Mouse (Mus musculus): ENCODE results near the gene Acsf3. TPM values are rescaled to one million over a fixed set of nuclear protein-coding genes. Genes with fewer than 3 reads are reported as not detected.

Acsf3 gene
- polyA plus RNA-seq, 1 experiment from 2014 or later = 15.4 TPM

GRCm38 (mm10) chr8:122789796-122790195 is 14.5 kb downstream of the Acsf3 start:
- Histone ChIP-seq H3K9me3 (ENCODE audit: control insufficient read depth, low read length) (no peaks in the 10 kb centered on the region), H3K9ac (ENCODE audit: low read length) (no peak overlapping the region), H3K36me3 (ENCODE audit: control insufficient read depth, insufficient read depth, low read length) (no peaks in the 10 kb centered on the region; the same call in 1 of the 2 replicates), H3K4me1 (ENCODE audit: control insufficient read depth, insufficient read depth, low read length) (no peaks in the 10 kb centered on the region), H3K27me3 (ENCODE audit: control insufficient read depth, insufficient read depth, low read length) (no peaks in the 10 kb centered on the region), H3K4me2 (ENCODE audit: low read depth) (no peak overlapping the region), H3K4me3 (ENCODE audit: low read depth, low read length) (no peak overlapping the region), H3K27ac (ENCODE audit: low read depth, low read length) (no peak overlapping the region)
- ATAC-seq (ENCODE audit: insufficient read depth, low FRiP score, low TSS enrichment) = no peak
- WGBS = 89% methylated on average over 5 of the region's 5 CpGs
- DNase-seq (ENCODE audit: low spot score) = no peak

GRCm38 (mm10) chr8:122793375-122794174 is 18.3 kb downstream of the Acsf3 start:
- Histone ChIP-seq H3K27ac (ENCODE audit: low read depth, low read length) (0 out of 2 replicates have a peak overlapping the region, but pooled peaks have one; percentile 15), H3K4me2 (ENCODE audit: low read depth) (no peak overlapping the region), H3K36me3 (ENCODE audit: control insufficient read depth, insufficient read depth, low read length) (no peaks in the 10 kb centered on the region), H3K4me1 (ENCODE audit: control insufficient read depth, insufficient read depth, low read length) (no peaks in the 10 kb centered on the region), H3K9me3 (ENCODE audit: control insufficient read depth, low read length) (no peaks in the 10 kb centered on the region), H3K4me3 (ENCODE audit: low read depth, low read length) (no peak overlapping the region), H3K9ac (ENCODE audit: low read length) (no peak overlapping the region), H3K27me3 (ENCODE audit: control insufficient read depth, insufficient read depth, low read length) (no peaks in the 10 kb centered on the region)
- 84% methylated on average over 18 of the region's 18 CpGs for WGBS
- ATAC-seq (ENCODE audit: insufficient read depth, low FRiP score, low TSS enrichment) (no peak), DNase-seq (ENCODE audit: low spot score) (no peak)

GRCm38 (mm10) chr8:122794175-122794454 is 18.8 kb downstream of the Acsf3 start:
- Histone ChIP-seq H3K27me3 (ENCODE audit: control insufficient read depth, insufficient read depth, low read length) (no peaks in the 10 kb centered on the region), H3K9ac (ENCODE audit: low read length) (no peak overlapping the region), H3K4me2 (ENCODE audit: low read depth) (no peak overlapping the region), H3K9me3 (ENCODE audit: control insufficient read depth, low read length) (no peaks in the 10 kb centered on the region), H3K27ac (ENCODE audit: low read depth, low read length) (no peak overlapping the region), H3K4me1 (ENCODE audit: control insufficient read depth, insufficient read depth, low read length) (no peaks in the 10 kb centered on the region), H3K4me3 (ENCODE audit: low read depth, low read length) (no peak overlapping the region), H3K36me3 (ENCODE audit: control insufficient read depth, insufficient read depth, low read length) (no peaks in the 10 kb centered on the region)
- 89% methylated on average over 5 of the region's 5 CpGs for WGBS
- no peak for ATAC-seq (ENCODE audit: insufficient read depth, low FRiP score, low TSS enrichment)
- no peak for DNase-seq (ENCODE audit: low spot score)

GRCm38 (mm10) chr8:122803906-122804761 is 28.8 kb downstream of the Acsf3 start:
- Histone ChIP-seq H3K4me3 (ENCODE audit: low read depth, low read length) (no peak overlapping the region), H3K27ac (ENCODE audit: low read depth, low read length) (peak overlapping the region; percentile 49; the same call in 1 of the 2 replicates), H3K9ac (ENCODE audit: low read length) (peak overlapping the region; percentile 40), H3K27me3 (ENCODE audit: control insufficient read depth, insufficient read depth, low read length) (no peaks in the 10 kb centered on the region), H3K4me2 (ENCODE audit: low read depth) (no peak overlapping the region), H3K9me3 (ENCODE audit: control insufficient read depth, low read length) (no peaks in the 10 kb centered on the region), H3K36me3 (ENCODE audit: control insufficient read depth, insufficient read depth, low read length) (no peaks in the 10 kb centered on the region), H3K4me1 (ENCODE audit: control insufficient read depth, insufficient read depth, low read length) (peaks cover 23% of the 10 kb centered on the region)
- peak; percentile 58 for DNase-seq (ENCODE audit: low spot score)
- peak; percentile 81 for ATAC-seq (ENCODE audit: insufficient read depth, low FRiP score, low TSS enrichment)
- WGBS = 24% methylated on average over 15 of the region's 15 CpGs

GRCm38 (mm10) chr8:122805349-122805748 is 30.1 kb downstream of the Acsf3 start:
- Histone ChIP-seq H3K9ac (ENCODE audit: low read length) (no peak overlapping the region), H3K9me3 (ENCODE audit: control insufficient read depth, low read length) (no peaks in the 10 kb centered on the region), H3K36me3 (ENCODE audit: control insufficient read depth, insufficient read depth, low read length) (no peaks in the 10 kb centered on the region), H3K27me3 (ENCODE audit: control insufficient read depth, insufficient read depth, low read length) (no peaks in the 10 kb centered on the region), H3K4me2 (ENCODE audit: low read depth) (no peak overlapping the region), H3K27ac (ENCODE audit: low read depth, low read length) (no peak overlapping the region), H3K4me3 (ENCODE audit: low read depth, low read length) (no peak overlapping the region), H3K4me1 (ENCODE audit: control insufficient read depth, insufficient read depth, low read length) (peaks cover 23% of the 10 kb centered on the region)
- WGBS = 42% methylated on average over 3 of the region's 3 CpGs
- no peak for DNase-seq (ENCODE audit: low spot score)
- ATAC-seq (ENCODE audit: insufficient read depth, low FRiP score, low TSS enrichment) = no peak

- peak overlapping the region; percentile 29 for H3K9ac ChIP-seq (ENCODE audit: low read length)
- no peaks in the 10 kb centered on the region for H3K36me3 ChIP-seq (ENCODE audit: control insufficient read depth, insufficient read depth, low read length)
- H3K27me3 ChIP-seq (ENCODE audit: control insufficient read depth, insufficient read depth, low read length) = no peaks in the 10 kb centered on the region
- H3K27ac ChIP-seq (ENCODE audit: low read depth, low read length) = peak overlapping the region; percentile 68
- WGBS = 77% methylated on average over 7 of the region's 7 CpGs
- no peak for DNase-seq (ENCODE audit: low spot score)
- ATAC-seq (ENCODE audit: insufficient read depth, low FRiP score, low TSS enrichment) = no peak
- no peak overlapping the region for H3K4me2 ChIP-seq (ENCODE audit: low read depth)
- no peaks in the 10 kb centered on the region for H3K9me3 ChIP-seq (ENCODE audit: control insufficient read depth, low read length)
- H3K4me3 ChIP-seq (ENCODE audit: low read depth, low read length) = no peak overlapping the region
- peaks cover 26% of the 10 kb centered on the region for H3K4me1 ChIP-seq (ENCODE audit: control insufficient read depth, insufficient read depth, low read length)
These were observed 31.8 kb downstream of the Acsf3 start for GRCm38 (mm10) chr8:122806956-122807538.

GRCm38 (mm10) chr8:122807907-122808306 is 32.6 kb downstream of the Acsf3 start:
- no peak for ATAC-seq (ENCODE audit: insufficient read depth, low FRiP score, low TSS enrichment)
- H3K27ac ChIP-seq (ENCODE audit: low read depth, low read length) = no peak overlapping the region
- WGBS = 97% methylated on average over 4 of the region's 4 CpGs
- no peak overlapping the region for H3K4me3 ChIP-seq (ENCODE audit: low read depth, low read length)
- no peaks in the 10 kb centered on the region for H3K36me3 ChIP-seq (ENCODE audit: control insufficient read depth, insufficient read depth, low read length)
- DNase-seq (ENCODE audit: low spot score) = no peak
- no peak overlapping the region for H3K4me2 ChIP-seq (ENCODE audit: low read depth)
- H3K4me1 ChIP-seq (ENCODE audit: control insufficient read depth, insufficient read depth, low read length) = peaks cover 30% of the 10 kb centered on the region
- no peaks in the 10 kb centered on the region for H3K9me3 ChIP-seq (ENCODE audit: control insufficient read depth, low read length)
- H3K27me3 ChIP-seq (ENCODE audit: control insufficient read depth, insufficient read depth, low read length) = no peaks in the 10 kb centered on the region
- no peak overlapping the region for H3K9ac ChIP-seq (ENCODE audit: low read length)

- Histone ChIP-seq H3K27ac (ENCODE audit: low read depth, low read length) (no peak overlapping the region), H3K36me3 (ENCODE audit: control insufficient read depth, insufficient read depth, low read length) (no peaks in the 10 kb centered on the region; the same call in 1 of the 2 replicates), H3K4me3 (ENCODE audit: low read depth, low read length) (no peak overlapping the region), H3K9me3 (ENCODE audit: control insufficient read depth, low read length) (no peaks in the 10 kb centered on the region), H3K4me2 (ENCODE audit: low read depth) (no peak overlapping the region), H3K27me3 (ENCODE audit: control insufficient read depth, insufficient read depth, low read length) (no peaks in the 10 kb centered on the region), H3K9ac (ENCODE audit: low read length) (no peak overlapping the region), H3K4me1 (ENCODE audit: control insufficient read depth, insufficient read depth, low read length) (peaks cover 17% of the 10 kb centered on the region)
- DNase-seq (ENCODE audit: low spot score) (no peak), ATAC-seq (ENCODE audit: insufficient read depth, low FRiP score, low TSS enrichment) (no peak)
- 80% methylated on average over 8 of the region's 8 CpGs for WGBS
These were observed 35.1 kb downstream of the Acsf3 start for GRCm38 (mm10) chr8:122810376-122810775.

All from neural tube, embryonic 11.5 days (tissue).